Mouse (Mus musculus) urinary bladder, postnatal 0 days (tissue): ENCODE data around the gene Rab11fip3. TPM values are rescaled to one million over a fixed set of nuclear protein-coding genes. Genes with fewer than 3 reads are reported as not detected.

ENCODE experiments used
- polyA plus RNA-seq: library from polyadenylated mRNA; unstranded; fragments of >200 nt; fragmentation: Nextera tagmentation; extraction: Ambion mirVana; gene quantifications from 2 replicates; pipeline ENCODE4 v1.2.1, GENCODE M21; 2015

Gene Rab11fip3
- polyA plus RNA-seq: 7.8 and 8.2 TPM in 2 replicates

GRCm38 (mm10) chr17:26068831-26069739, at the start of gene Rab11fip3:
TSS of gene Rab11fip3 (minus strand) at chr17:26069555.

GRCm38 (mm10) chr17:26113181-26113948, 44.0 kb upstream of the Rab11fip3 start, which contains the start of gene Tmem8:
TSS of gene Tmem8 (plus strand) at chr17:26113299.

GRCm38 (mm10) chr17:26095121-26095740, 25.9 kb upstream of the Rab11fip3 start, which contains the start of gene Nme4:
TSS of gene Nme4 (minus strand) at chr17:26095602.

GRCm38 (mm10) chr17:26089905-26090632, 20.7 kb upstream of the Rab11fip3 start, which contains the start of gene Decr2:
TSS of gene Decr2 (minus strand) at chr17:26090337.

GRCm38 (mm10) chr17:25985306-25986294, 83.8 kb downstream of the Rab11fip3 start, which contains the start of gene Capn15:
TSS of gene Capn15 (minus strand) at chr17:25985796.

GRCm38 (mm10) chr17:25951803-25952623, 117.3 kb downstream of the Rab11fip3 start, which contains the start of gene A930017K11Rik:
TSS of gene A930017K11Rik (minus strand) at chr17:25952565.

GRCm38 (mm10) chr17:25944366-25945163, 124.8 kb downstream of the Rab11fip3 start, which contains the start of the genes Pigq and Nhlrc4:
TSS of gene Pigq (minus strand) at chr17:25944936.
TSS of gene Nhlrc4 (minus strand) at chr17:25944961.

Other genes with a start within 250 kb of the Rab11fip3 start
- 10.9 and 11.6 TPM in 2 replicates for gene Wdr24, start 245.9 kb downstream of the Rab11fip3 start, polyA plus RNA-seq
- 29.1 and 29.4 TPM in 2 replicates for gene Jmjd8, start 240.7 kb downstream of the Rab11fip3 start, polyA plus RNA-seq
- 207 and 208 TPM in 2 replicates for gene Stub1, start 236.2 kb downstream of the Rab11fip3 start, polyA plus RNA-seq
- 5.1 and 6.3 TPM in 2 replicates for gene Rhbdl1, start 232.3 kb downstream of the Rab11fip3 start, polyA plus RNA-seq
- gene Gm20683, start 227.8 kb downstream of the Rab11fip3 start, polyA plus RNA-seq: 1.8 and 2.3 TPM in 2 replicates
- 9.2 and 11.0 TPM in 2 replicates for gene Rhot2, start 224.7 kb downstream of the Rab11fip3 start, polyA plus RNA-seq
- gene Wdr90, start 208.1 kb downstream of the Rab11fip3 start, polyA plus RNA-seq: 5.9 and 6.2 TPM in 2 replicates
- 13.1 and 18.2 TPM in 2 replicates for gene Mcrip2, start 200.8 kb downstream of the Rab11fip3 start, polyA plus RNA-seq
- 36.1 and 44.4 TPM in 2 replicates for gene Mettl26, start 194.5 kb downstream of the Rab11fip3 start, polyA plus RNA-seq
- gene Wfikkn1, start 188.7 kb downstream of the Rab11fip3 start, polyA plus RNA-seq: 0.12 and 0.22 TPM in 2 replicates
- 16.7 and 18.7 TPM in 2 replicates for gene Rab40c, start 149.8 kb downstream of the Rab11fip3 start, polyA plus RNA-seq
- gene Pigq, start 124.6 kb downstream of the Rab11fip3 start, polyA plus RNA-seq: 27.5 and 29.1 TPM in 2 replicates
- not detected in 2 replicates for gene Nhlrc4, start 124.6 kb downstream of the Rab11fip3 start, polyA plus RNA-seq
- 0.07 TPM in 1 of 2 replicates, not detected in the other for gene A930017K11Rik, start 117.0 kb downstream of the Rab11fip3 start, polyA plus RNA-seq
- gene Capn15, start 83.8 kb downstream of the Rab11fip3 start, polyA plus RNA-seq: 13.4 and 16.2 TPM in 2 replicates
- gene Decr2, start 20.8 kb upstream of the Rab11fip3 start, polyA plus RNA-seq: 74.4 and 84.5 TPM in 2 replicates
- gene Nme4, start 26.0 kb upstream of the Rab11fip3 start, polyA plus RNA-seq: 21.8 and 22.5 TPM in 2 replicates
- 3.1 and 4.2 TPM in 2 replicates for gene Tmem8, start 43.7 kb upstream of the Rab11fip3 start, polyA plus RNA-seq
- gene Mrpl28, start 53.9 kb upstream of the Rab11fip3 start, polyA plus RNA-seq: 116 and 122 TPM in 2 replicates
- 5.2 and 7.5 TPM in 2 replicates for gene Axin1, start 69.1 kb upstream of the Rab11fip3 start, polyA plus RNA-seq
- 0.08 and 0.42 TPM in 2 replicates for gene Pdia2, start 129.5 kb upstream of the Rab11fip3 start, polyA plus RNA-seq
- gene Rgs11, start 133.4 kb upstream of the Rab11fip3 start, polyA plus RNA-seq: 12.4 and 13.9 TPM in 2 replicates
- 10.1 and 10.7 TPM in 2 replicates for gene Arhgdig, start 138.2 kb upstream of the Rab11fip3 start, polyA plus RNA-seq
- 63.1 and 67.4 TPM in 2 replicates for gene Fam234a, start 174.7 kb upstream of the Rab11fip3 start, polyA plus RNA-seq
- 34.2 and 36.6 TPM in 2 replicates for gene Luc7l, start 183.3 kb upstream of the Rab11fip3 start, polyA plus RNA-seq